Mouse (Mus musculus) forebrain, embryonic 11.5 days (tissue): ENCODE results near the gene Ankrd55. TPM values are rescaled to one million over a fixed set of nuclear protein-coding genes. Genes with fewer than 3 reads are reported as not detected.

Source experiments
- ATAC-seq: fragments of 200-750 bp; cut with Nextera tagmentation; replicated peaks from 2 replicates; pipeline ENCODE4 v1.8.0; 2017; ENCODE audit warnings: moderate TSS enrichment; ENCODE audit not compliant: low FRiP score
- DNase-seq: peaks from one replicate; pipeline ENCODE4 v3.0.0-alpha.2; 2017; ENCODE audit warnings: low spot score
- H3K27ac ChIP-seq: fragments of 300-500 bp; sonication (generic); 2 replicates; pipeline ENCODE4 v1.5.1; 2014; ENCODE audit warnings: low read depth, low read length
- H3K27me3 ChIP-seq: fragments of 300-500 bp; sonication (generic); 2 replicates; pipeline ENCODE4 v1.6.1; 2014; ENCODE audit warnings: mild to moderate bottlenecking, low read length, mixed read lengths; ENCODE audit not compliant: control insufficient read depth, insufficient read depth
- H3K36me3 ChIP-seq: fragments of 300-500 bp; sonication (generic); 2 replicates; pipeline ENCODE4 v1.6.1; 2014; ENCODE audit warnings: mild to moderate bottlenecking, low read length, moderate library complexity, mixed read lengths; ENCODE audit not compliant: control insufficient read depth, insufficient read depth
- H3K4me1 ChIP-seq: fragments of 300-500 bp; sonication (generic); replicated peaks from 2 replicates; pipeline ENCODE4 v1.6.1; 2014; ENCODE audit warnings: low read length, mixed read lengths; ENCODE audit not compliant: control insufficient read depth, insufficient read depth
- H3K4me2 ChIP-seq: fragments of 300-500 bp; sonication (generic); 2 replicates; pipeline ENCODE4 v1.6.1; 2014; ENCODE audit warnings: low read depth, mild to moderate bottlenecking, low read length, moderate library complexity, mixed read lengths; ENCODE audit not compliant: severe bottlenecking
- H3K4me3 ChIP-seq: fragments of 300-500 bp; sonication (generic); 2 replicates; pipeline ENCODE4 v1.5.1; 2014; ENCODE audit warnings: low read depth, low read length
- H3K9ac ChIP-seq: fragments of 300-500 bp; sonication (generic); 2 replicates; pipeline ENCODE4 v1.6.1; 2014; ENCODE audit warnings: low read length
- H3K9me3 ChIP-seq: fragments of 300-500 bp; sonication (generic); 2 replicates; pipeline ENCODE4 v1.6.1; 2016; ENCODE audit warnings: low read length, mixed read lengths; ENCODE audit not compliant: control insufficient read depth
- WGBS: fragments of 180-500 bp; shearing (Covaris S2); extraction: QIAGEN DNeasy Blood & Tissue Kit; methylation state at CpG from one replicate; pipeline ENCODE4 v1.1.7; 2014; 5-methylcytosine and 5-hydroxymethylcytosine counted together
- polyA plus RNA-seq: library from polyadenylated mRNA; unstranded; fragments of >200 nt; fragmentation: Nextera tagmentation; extraction: Ambion mirVana; gene quantifications from 2 replicates; pipeline ENCODE4 v1.2.1, GENCODE M21; 2014

The Ankrd55 gene
- polyA plus RNA-seq, 1 experiment from 2014 or later: 1.3 TPM

DNA sequence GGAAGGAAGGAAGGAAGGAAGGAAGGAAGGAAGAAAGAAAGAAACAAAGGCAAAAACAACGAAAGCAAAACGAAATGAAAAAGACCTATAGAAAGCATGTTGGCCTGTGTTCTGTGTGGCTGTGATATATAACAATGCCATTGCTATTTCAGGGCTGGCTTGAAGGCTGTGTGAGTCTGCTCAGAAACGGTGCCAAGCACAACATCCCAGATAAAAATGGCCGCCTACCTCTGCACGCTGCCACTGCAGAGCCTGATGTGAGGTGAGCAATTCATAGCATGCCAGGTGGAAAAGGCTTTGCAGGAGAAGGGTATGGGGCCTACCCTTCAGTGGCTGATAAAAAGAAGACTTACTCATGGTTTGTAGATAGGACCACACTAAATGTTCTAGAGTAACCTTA is 38.7 kb downstream of the Ankrd55 start:
- DNase-seq: no peak
- ATAC-seq: no peak
- no peaks in the 10 kb centered on the region for H3K27me3 ChIP-seq
- H3K4me2 ChIP-seq: no peak overlapping the region
- H3K4me1 ChIP-seq: peaks cover 10% of the 10 kb centered on the region
- no peak overlapping the region for H3K4me3 ChIP-seq
- no peak overlapping the region for H3K9ac ChIP-seq
- H3K9me3 ChIP-seq: no peaks in the 10 kb centered on the region
- H3K36me3 ChIP-seq: no peaks in the 10 kb centered on the region
- H3K27ac ChIP-seq: no peak overlapping the region
- WGBS: 93% methylated on average over 5 of the region's 5 CpGs

DNA sequence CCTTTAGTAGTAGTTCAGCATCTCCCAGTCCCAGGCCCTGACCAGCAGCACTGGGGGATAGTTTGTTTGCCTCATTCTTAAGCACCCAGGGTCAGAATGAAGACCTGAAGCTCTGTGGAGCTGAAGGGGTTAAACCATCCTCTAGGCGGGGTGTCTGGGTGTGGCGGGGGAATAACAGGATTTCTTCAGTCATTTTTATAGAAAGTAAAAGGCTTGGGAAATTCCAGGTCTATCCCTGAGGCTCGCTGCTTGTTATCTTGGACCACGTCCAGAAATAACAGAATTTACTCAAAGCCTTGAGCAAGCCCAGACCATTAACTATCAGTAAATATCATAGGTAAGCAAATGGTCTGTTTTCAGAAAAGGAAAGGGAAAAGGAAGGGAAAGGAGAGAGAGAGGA is 39.3 kb downstream of the Ankrd55 start:
- Histone ChIP-seq H3K4me3 (no peak overlapping the region), H3K27ac (no peak overlapping the region), H3K4me1 (peaks cover 11% of the 10 kb centered on the region), H3K27me3 (no peaks in the 10 kb centered on the region), H3K9ac (no peak overlapping the region), H3K36me3 (no peaks in the 10 kb centered on the region), H3K9me3 (no peaks in the 10 kb centered on the region), H3K4me2 (no peak overlapping the region)
- DNase-seq: no peak
- ATAC-seq: no peak
- WGBS: 78% methylated on average over 4 of the region's 4 CpGs

DNA sequence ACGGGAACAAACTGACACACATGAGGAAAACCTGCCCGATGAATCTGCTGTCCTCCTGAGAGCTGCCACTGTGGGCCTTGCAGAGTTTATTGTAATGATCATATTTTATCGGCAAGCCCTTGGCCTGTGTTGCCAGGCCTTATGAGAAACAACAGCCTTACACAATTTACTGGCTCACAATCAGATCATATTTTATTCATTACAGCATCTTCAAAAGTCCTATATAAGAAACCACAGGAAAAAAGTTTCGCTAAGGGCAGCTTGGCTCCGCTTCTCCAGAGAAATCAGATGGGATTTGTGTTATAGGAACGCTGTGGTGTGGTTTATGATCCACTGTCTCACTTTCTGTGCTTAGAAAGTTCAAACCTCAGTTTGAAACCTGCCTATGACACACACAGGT is 42.0 kb downstream of the Ankrd55 start:
- Histone ChIP-seq H3K27me3 (no peaks in the 10 kb centered on the region), H3K4me1 (peaks cover 11% of the 10 kb centered on the region), H3K36me3 (no peaks in the 10 kb centered on the region), H3K9ac (no peak overlapping the region), H3K27ac (no peak overlapping the region), H3K4me2 (no peak overlapping the region), H3K9me3 (no peaks in the 10 kb centered on the region), H3K4me3 (no peak overlapping the region)
- 93% methylated on average over 6 of the region's 6 CpGs for WGBS
- ATAC-seq: no peak
- DNase-seq: no peak

DNA sequence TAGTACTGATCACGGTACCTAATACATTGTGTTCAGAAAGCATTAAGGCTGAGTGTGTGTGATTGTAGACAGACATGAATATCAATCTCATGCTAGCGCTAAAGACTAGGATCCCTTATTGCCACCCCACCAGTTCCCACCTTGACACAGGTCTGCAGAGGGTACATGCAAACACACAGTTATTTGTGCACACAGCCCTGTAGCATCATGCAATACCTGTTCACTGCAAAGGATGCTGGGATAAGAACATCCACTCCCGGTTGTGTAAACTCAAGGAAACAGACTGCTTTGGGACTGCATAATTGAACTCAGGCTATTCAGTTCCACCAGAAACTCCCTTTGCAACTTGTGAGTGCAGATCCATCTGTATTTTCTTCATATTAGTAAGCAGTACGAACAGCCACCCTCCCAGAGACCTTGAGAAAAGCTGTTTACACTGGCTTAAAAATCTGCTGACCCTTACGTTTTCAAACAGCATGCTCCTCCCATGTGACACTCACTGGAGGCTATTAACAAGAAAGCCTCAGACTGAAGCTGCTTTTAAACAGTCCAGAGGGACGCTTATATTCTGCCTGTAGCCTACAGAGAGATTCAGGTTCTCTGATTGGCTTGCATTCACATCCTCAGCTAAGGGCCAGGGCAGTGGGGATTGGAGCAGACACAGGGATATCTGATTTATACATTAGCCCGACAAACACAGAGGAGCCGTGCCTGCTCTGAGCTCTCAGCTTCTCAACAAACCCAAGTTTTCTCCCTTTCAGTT is 42.8 kb downstream of the Ankrd55 start:
- Histone ChIP-seq H3K27me3 (no peaks in the 10 kb centered on the region), H3K4me3 (no peak overlapping the region), H3K27ac (peak overlapping the region; percentile 71), H3K4me2 (peak overlapping the region; percentile 21; the same call in 1 of the 2 replicates), H3K4me1 (peaks cover 11% of the 10 kb centered on the region), H3K9ac (peak overlapping the region; percentile 32), H3K36me3 (no peaks in the 10 kb centered on the region), H3K9me3 (no peaks in the 10 kb centered on the region)
- DNase-seq (no peak), ATAC-seq (peak; percentile 86)
- 39% methylated on average over 8 of the region's 8 CpGs for WGBS

DNA sequence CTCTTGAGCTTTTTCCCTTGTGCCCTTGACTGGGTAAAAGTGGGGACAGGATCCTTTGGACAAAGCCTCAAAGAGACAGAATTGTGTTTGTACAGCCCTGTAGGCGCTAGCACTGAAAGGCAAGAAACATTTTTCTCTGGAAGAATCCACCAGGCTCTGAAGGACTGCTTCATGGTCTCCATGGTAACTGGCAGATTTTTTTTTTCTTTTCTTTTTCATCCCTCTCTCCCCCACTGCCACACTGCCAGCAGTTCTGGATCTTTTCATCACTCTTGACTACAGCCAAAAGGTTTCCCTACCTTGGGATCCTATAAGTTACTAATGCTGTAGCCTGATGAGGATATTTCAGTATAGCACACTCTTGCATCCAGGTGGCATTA is 43.4 kb downstream of the Ankrd55 start:
- Histone ChIP-seq H3K36me3 (no peaks in the 10 kb centered on the region), H3K27me3 (no peaks in the 10 kb centered on the region), H3K4me2 (peak overlapping the region; percentile 21; the same call in 1 of the 2 replicates), H3K27ac (peak overlapping the region; percentile 71), H3K9ac (peak overlapping the region; percentile 32; the same call in 1 of the 2 replicates), H3K4me3 (no peak overlapping the region), H3K9me3 (no peaks in the 10 kb centered on the region), H3K4me1 (peaks cover 11% of the 10 kb centered on the region)
- WGBS: 23% methylated on average over 1 of the region's 1 CpGs
- DNase-seq (no peak), ATAC-seq (peak; percentile 66)

DNA sequence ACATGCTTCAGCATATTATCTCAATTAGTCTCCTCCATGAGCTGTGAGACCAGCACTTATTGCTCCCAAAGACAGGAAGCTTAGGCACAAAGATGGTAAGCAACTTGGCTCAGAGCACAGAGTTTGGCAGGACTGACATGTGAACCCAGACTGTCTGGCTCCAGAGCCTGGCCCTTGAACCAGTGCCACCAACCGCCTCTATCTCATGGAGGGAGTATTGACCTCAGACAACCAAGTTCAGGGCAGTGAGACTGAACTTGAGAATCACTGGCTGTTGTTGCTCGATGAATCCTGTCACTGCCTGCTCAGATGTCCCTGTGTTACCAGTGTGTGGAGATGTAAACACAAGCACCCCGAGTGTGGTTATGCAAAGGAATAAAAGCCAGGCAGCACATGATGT is 47.3 kb downstream of the Ankrd55 start:
- H3K36me3 ChIP-seq: no peaks in the 10 kb centered on the region
- no peak overlapping the region for H3K27ac ChIP-seq
- H3K4me2 ChIP-seq: no peak overlapping the region
- H3K9ac ChIP-seq: no peak overlapping the region
- no peak for DNase-seq
- ATAC-seq: no peak
- H3K27me3 ChIP-seq: no peaks in the 10 kb centered on the region
- peaks cover 11% of the 10 kb centered on the region for H3K4me1 ChIP-seq
- no peaks in the 10 kb centered on the region for H3K9me3 ChIP-seq
- H3K4me3 ChIP-seq: no peak overlapping the region
- WGBS: 85% methylated on average over 3 of the region's 3 CpGs

DNA sequence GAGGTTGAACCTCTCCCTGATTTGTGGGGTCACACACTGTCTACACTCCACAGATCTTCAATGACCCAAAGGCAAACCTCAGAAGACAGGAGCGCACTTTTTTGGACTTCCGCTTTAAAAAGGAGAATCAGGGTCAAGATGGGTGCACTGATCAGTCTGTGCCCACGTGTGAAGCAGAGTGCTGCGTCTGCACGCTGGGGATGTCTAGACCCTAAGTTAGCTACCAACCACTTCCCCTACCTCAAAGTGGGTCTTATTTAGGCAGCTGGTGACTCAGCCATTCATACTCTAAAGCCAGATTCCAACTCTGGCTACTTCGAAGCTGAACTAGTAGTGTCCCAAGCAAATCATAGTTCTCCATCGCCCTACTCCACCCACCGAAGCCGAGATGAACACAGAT is 48.9 kb downstream of the Ankrd55 start:
- DNase-seq: no peak
- WGBS: 93% methylated on average over 9 of the region's 9 CpGs

DNA sequence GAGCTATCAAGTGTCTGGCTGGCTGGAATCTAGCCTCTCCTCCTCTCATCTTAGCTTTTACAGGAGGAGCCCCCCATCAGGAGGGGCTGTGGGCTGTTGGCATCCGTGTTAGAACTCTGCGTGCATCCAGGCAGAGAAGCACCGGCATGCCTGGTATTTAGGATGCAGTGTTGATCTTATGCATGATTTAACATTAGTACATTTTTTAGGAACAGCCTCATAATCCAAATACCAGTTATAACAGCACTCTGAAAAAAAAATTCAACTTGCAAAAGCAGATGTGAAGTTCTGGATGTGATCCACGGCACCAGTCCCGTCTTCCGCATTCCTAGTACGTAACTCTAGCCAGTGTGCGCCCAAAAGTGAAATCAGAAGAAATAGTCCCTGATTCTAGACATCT is 52.0 kb downstream of the Ankrd55 start:
- Histone ChIP-seq H3K9me3 (no peaks in the 10 kb centered on the region), H3K27ac (no peak overlapping the region), H3K36me3 (no peaks in the 10 kb centered on the region), H3K9ac (no peak overlapping the region), H3K4me2 (no peak overlapping the region), H3K27me3 (no peaks in the 10 kb centered on the region), H3K4me3 (no peak overlapping the region), H3K4me1 (no peaks in the 10 kb centered on the region)
- DNase-seq (no peak), ATAC-seq (no peak)
- 91% methylated on average over 8 of the region's 8 CpGs for WGBS

More for the DNA sequence above, 48.9 kb downstream of the Ankrd55 start:
- Histone ChIP-seq H3K9ac (no peak overlapping the region), H3K4me2 (no peak overlapping the region), H3K9me3 (no peaks in the 10 kb centered on the region), H3K27me3 (no peaks in the 10 kb centered on the region), H3K4me3 (no peak overlapping the region), H3K36me3 (no peaks in the 10 kb centered on the region), H3K4me1 (no peaks in the 10 kb centered on the region), H3K27ac (no peak overlapping the region)
- no peak for ATAC-seq

DNA sequence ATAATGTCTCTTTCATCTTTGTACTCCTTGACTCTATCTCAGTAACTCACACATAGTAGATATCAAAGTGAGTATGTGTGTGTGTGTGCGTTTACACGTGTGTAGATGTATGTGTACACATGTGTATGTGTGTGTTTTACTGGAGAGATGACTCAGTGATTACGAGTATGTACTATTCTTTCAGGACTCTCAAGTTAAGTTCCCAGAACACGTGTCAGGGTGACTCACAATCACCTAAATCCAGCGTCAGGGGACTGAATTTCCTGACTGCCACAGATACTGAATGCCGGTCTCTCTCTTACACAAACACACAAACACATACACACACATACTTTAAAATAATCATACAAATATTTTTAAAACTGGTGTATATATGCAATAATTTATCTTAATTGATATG is 52.5 kb downstream of the Ankrd55 start:
- Histone ChIP-seq H3K9me3 (no peaks in the 10 kb centered on the region), H3K4me2 (no peak overlapping the region), H3K4me3 (no peak overlapping the region), H3K36me3 (no peaks in the 10 kb centered on the region), H3K27me3 (no peaks in the 10 kb centered on the region), H3K4me1 (no peaks in the 10 kb centered on the region), H3K9ac (no peak overlapping the region), H3K27ac (no peak overlapping the region)
- WGBS: 86% methylated on average over 6 of the region's 6 CpGs
- DNase-seq (no peak), ATAC-seq (no peak)
